Mouse (Mus musculus) cortical plate, adult 2 months (tissue): ENCODE measurements around the gene Adamts6. TPM values are rescaled to one million over a fixed set of nuclear protein-coding genes. Genes with fewer than 3 reads are reported as not detected.

Source experiments
- H3K27ac ChIP-seq: fragments of 200-500 bp; 2 replicates; pipeline ENCODE4 v1.5.1; 2012; ENCODE audit warnings: low read length, control low read depth, inconsistent platforms; ENCODE audit not compliant: insufficient read depth
- H3K4me1 ChIP-seq: fragments of 200-500 bp; 2 replicates; pipeline ENCODE4 v1.6.1; 2011; ENCODE audit warnings: low read length; ENCODE audit not compliant: control insufficient read depth, insufficient read depth
- H3K4me3 ChIP-seq: fragments of 200-500 bp; 2 replicates; pipeline ENCODE4 v1.5.1; 2011; ENCODE audit warnings: mild to moderate bottlenecking, low read length, control low read depth; ENCODE audit not compliant: insufficient read depth
- CTCF ChIP-seq: fragments of 200-500 bp; IDR thresholded peaks from 2 replicates; pipeline ENCODE4 v1.5.1; 2011; ENCODE audit warnings: mild to moderate bottlenecking, control low read depth, low read length; ENCODE audit not compliant: insufficient read depth; ENCODE audit errors: extremely low read depth
- POLR2A ChIP-seq: fragments of 200-500 bp; IDR thresholded peaks from 2 replicates; pipeline ENCODE4 v1.6.1; 2011; ENCODE audit warnings: mild to moderate bottlenecking, low read length, control low read depth; ENCODE audit not compliant: insufficient read depth; ENCODE audit errors: extremely low read depth
- polyA plus RNA-seq: library from polyadenylated mRNA; depleted of rRNA; stranded (reverse); fragments of >200 nt; gene quantifications from 2 replicates; pipeline ENCODE4 v1.2.3, GENCODE M21; 2012

Adamts6 gene
- polyA plus RNA-seq, 1 experiment, result 2.0 TPM

DNA sequence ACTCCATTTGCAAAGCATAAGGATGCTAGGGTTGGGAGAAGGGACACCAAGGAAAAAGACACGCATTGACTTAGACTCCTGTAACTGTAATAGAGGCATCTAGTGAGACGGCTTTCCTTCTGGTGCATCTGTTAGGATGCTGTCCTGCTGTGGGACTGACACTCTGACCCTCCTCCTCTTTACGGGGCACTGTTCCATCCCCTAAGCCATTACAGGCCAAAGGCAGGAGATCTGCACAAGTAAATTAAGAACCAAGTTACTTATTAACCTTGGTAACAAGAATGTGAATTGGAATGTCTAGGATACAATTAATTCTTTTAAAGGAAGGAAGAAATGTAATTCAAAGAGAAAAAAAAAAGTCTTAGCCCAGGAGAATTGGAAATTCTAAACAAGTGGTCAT, 210.0 kb downstream of the Adamts6 start:
- TF ChIP-seq CTCF (no peak), POLR2A (no peak)
- H3K27ac ChIP-seq, result no peak overlapping the region
- H3K4me3 ChIP-seq, result no peak overlapping the region
- H3K4me1 ChIP-seq, result no peaks in the 10 kb centered on the region

GRCm38 (mm10) chr13:104498669-104499068, 211.0 kb downstream of the Adamts6 start:
- no peak for TF ChIP-seq CTCF
- TF ChIP-seq POLR2A, result no peak
- no peak overlapping the region for H3K4me3 ChIP-seq
- no peak overlapping the region for H3K27ac ChIP-seq
- H3K4me1 ChIP-seq, result no peaks in the 10 kb centered on the region

- Histone ChIP-seq H3K4me1 (no peaks in the 10 kb centered on the region), H3K4me3 (no peak overlapping the region), H3K27ac (no peak overlapping the region)
- TF ChIP-seq CTCF (no peak), POLR2A (no peak)
These were observed 211.7 kb downstream of the Adamts6 start for GRCm38 (mm10) chr13:104499116-104500040.

- no peak for TF ChIP-seq POLR2A
- TF ChIP-seq CTCF, result no peak
- Histone ChIP-seq H3K4me3 (no peak overlapping the region), H3K27ac (no peak overlapping the region), H3K4me1 (no peaks in the 10 kb centered on the region)
These were observed 214.8 kb downstream of the Adamts6 start for GRCm38 (mm10) chr13:104502406-104502805.

DNA sequence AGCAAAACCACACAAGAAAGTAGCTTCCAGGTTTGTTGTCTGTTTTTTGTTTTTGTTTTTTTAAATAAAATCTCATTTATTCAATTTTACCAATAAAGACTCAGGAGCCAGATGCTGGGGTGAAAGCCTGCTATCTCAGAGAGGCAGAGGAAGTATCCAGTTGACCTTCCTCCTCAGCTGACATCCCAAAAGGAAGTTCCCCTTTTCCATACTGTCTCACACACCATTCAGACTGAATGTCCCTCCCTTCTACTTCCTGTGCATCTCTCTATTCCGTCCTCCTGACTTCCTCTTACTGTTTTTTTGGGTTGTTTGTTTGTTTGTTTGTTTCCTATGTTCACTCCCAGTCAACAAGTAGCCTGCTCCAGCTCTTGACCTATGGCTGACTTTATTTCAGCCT, 216.4 kb downstream of the Adamts6 start:
- no peak overlapping the region for H3K4me3 ChIP-seq
- TF ChIP-seq CTCF, result no peak
- TF ChIP-seq POLR2A, result no peak
- no peak overlapping the region for H3K27ac ChIP-seq
- no peaks in the 10 kb centered on the region for H3K4me1 ChIP-seq

GRCm38 (mm10) chr13:104506165-104506875, 218.7 kb downstream of the Adamts6 start:
- no peak overlapping the region for H3K27ac ChIP-seq
- H3K4me1 ChIP-seq, result no peaks in the 10 kb centered on the region
- no peak overlapping the region for H3K4me3 ChIP-seq
- TF ChIP-seq POLR2A (no peak), CTCF (no peak)

DNA sequence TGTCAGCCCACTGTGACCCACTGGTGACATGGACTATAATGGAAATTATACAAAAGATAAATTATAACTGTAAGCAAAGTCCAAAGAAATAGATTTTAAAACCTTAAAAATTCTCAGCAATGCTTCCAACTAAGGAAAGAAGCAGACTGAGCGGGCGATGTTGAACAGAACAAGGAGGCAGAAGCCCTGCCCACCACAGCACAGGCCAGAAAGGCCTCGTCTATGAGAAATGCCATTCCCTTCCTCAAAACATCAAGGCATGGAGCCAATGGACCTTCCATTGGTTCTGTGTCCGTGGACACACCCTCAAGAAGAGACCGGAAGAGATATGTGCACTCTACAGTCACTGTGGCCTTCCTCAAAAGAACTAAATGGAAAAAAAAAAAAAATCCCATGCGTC, 220.0 kb downstream of the Adamts6 start:
- TF ChIP-seq CTCF (no peak), POLR2A (no peak)
- Histone ChIP-seq H3K27ac (no peak overlapping the region), H3K4me1 (no peaks in the 10 kb centered on the region), H3K4me3 (no peak overlapping the region)

DNA sequence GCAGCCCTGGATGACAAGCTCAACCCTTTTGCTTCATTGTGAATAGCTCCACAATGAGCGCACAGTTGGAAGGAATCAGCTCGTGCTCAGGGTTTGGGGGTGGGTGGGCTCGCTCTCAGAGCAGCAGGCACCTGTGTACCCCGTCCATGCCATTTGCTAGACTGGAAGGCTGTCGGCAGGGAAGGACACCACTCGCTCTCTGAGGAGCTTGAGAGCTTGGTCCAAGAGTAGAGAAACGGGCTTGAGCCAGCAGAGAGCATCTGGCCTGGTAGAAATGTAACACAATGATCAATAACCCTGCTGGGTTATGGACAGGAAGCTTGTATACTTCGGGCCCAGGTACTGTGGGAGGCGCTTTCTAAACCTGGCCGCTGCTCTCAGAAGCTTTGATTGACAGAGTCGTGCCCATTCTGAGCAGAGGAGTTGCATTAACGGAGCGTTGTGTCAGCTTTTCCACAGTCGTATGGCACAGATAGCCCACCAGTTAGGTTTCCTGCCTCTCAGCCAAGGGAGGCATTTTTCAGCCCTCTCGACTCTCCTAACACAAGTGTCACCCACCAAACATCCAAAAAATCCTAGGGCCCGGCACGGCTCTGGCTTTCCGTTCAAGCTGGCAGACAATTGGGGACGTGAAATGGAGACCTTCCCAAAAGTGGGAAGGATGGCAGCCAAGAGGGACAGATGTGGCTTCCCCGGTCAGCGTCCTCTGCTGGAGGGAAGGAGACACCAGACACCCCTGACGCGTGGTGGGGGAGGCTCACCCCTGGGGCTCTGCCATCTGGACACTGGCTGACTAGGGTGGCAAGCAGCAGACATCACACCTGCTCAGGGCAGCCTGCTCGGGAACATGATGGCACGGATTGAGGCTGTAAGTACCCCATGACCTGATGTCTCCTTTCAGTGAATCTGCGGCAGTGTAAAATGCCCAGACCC, 222.2 kb downstream of the Adamts6 start:
- TF ChIP-seq CTCF (no peak), POLR2A (no peak)
- Histone ChIP-seq H3K27ac (no peak overlapping the region), H3K4me3 (no peak overlapping the region), H3K4me1 (no peaks in the 10 kb centered on the region)

DNA sequence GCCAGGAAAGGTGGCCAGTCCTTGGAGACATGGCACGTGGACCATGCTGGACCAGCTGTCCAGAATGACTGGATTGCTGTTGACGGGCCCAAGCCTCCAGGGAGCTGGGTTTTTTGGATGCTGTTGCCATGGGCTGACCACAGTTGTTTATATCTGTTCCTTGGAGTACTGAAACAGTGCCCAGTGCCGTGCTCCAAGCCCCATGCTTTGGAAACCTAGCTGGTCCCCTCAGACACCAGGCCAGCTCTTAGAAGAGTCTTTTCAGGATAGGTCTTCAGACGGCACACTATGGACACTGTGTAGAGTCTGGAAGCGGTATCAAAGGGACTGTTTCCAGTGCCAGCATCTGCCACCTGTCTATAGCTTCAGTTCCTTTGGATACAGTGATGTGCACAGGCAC, 223.1 kb downstream of the Adamts6 start:
- Histone ChIP-seq H3K4me1 (no peaks in the 10 kb centered on the region), H3K4me3 (no peak overlapping the region), H3K27ac (no peak overlapping the region)
- TF ChIP-seq CTCF, result no peak
- no peak for TF ChIP-seq POLR2A

DNA sequence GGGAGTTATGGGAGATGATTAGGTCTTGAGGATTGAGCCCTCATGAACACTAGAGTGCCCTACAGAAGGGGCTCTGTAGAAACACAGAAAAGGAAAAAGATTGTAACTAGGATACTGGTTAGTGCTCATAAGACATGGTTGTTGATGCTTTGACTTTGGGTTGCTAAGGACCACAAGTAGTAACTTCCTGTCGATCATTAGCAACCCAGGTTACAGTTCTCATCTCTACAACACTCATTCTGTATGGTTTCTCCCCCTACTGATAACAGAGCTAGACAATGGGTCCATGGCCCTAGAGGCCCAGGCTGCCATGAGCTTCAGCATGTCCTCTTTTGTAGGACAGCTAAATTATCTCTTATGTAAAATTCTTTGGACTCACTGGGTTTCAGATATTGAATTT, 227.4 kb downstream of the Adamts6 start:
- no peak for TF ChIP-seq POLR2A
- Histone ChIP-seq H3K27ac (no peak overlapping the region), H3K4me1 (0 out of 2 replicates have a peak, but pooled peaks cover 3% of the 10 kb centered on the region), H3K4me3 (no peak overlapping the region)
